Mouse (Mus musculus) G1E (cell line): ENCODE data around the gene Gbp4. TPM values are rescaled to one million over a fixed set of nuclear protein-coding genes. Genes with fewer than 3 reads are reported as not detected.
"Not testable (repeated sequence)": the region's sequence is repeated elsewhere in the genome, so short reads cannot be mapped to it uniquely, and the experiment has no call there.

Source experiments
- ATAC-seq: 2 replicates; pipeline ENCODE4 v1.8.0; 2016; ENCODE audit warnings: mild to moderate bottlenecking; ENCODE audit not compliant: insufficient number of reproducible peaks, poor library complexity, low FRiP score, severe bottlenecking; ENCODE audit errors: extremely low read depth
- DNase-seq: peaks from one replicate; pipeline ENCODE4 v3.0.0; 2012; ENCODE audit warnings: low spot score
- H3K27me3 ChIP-seq: 2 replicates; pipeline ENCODE4 v1.6.1; 2012; ENCODE audit warnings: mild to moderate bottlenecking, low read length, inconsistent platforms; ENCODE audit not compliant: insufficient read depth
- H3K36me3 ChIP-seq: replicated peaks from 2 replicates; pipeline ENCODE3; 2012; ENCODE audit warnings: mild to moderate bottlenecking, inconsistent platforms
- H3K4me1 ChIP-seq: 2 replicates; pipeline ENCODE4 v1.6.1; 2012; ENCODE audit warnings: low read depth, low read length, inconsistent platforms, mixed read lengths; ENCODE audit not compliant: insufficient read depth
- H3K4me3 ChIP-seq: 2 replicates; pipeline ENCODE4 v1.5.1; 2012; ENCODE audit warnings: low read depth, mild to moderate bottlenecking, inconsistent platforms, low read length, moderate library complexity, mixed read lengths
- H3K9me3 ChIP-seq: replicated peaks from 2 replicates; pipeline ENCODE4 v1.6.1; 2012; ENCODE audit warnings: inconsistent platforms
- CTCF ChIP-seq: IDR thresholded peaks from 2 replicates; pipeline ENCODE4 v1.5.1; 2012; ENCODE audit warnings: low read depth, low read length, inconsistent platforms, mixed read lengths
- GATA1 ChIP-seq: IDR thresholded peaks from 2 replicates; pipeline ENCODE4 v1.6.1; 2012; ENCODE audit warnings: borderline replicate concordance, low read length, inconsistent platforms, mixed read lengths
- GATA2 ChIP-seq: IDR thresholded peaks from 2 replicates; pipeline ENCODE4 v1.6.1; 2012; ENCODE audit warnings: low read depth, low read length, inconsistent platforms, borderline replicate concordance
- POLR2AphosphoS5 ChIP-seq: IDR thresholded peaks from 2 replicates; pipeline ENCODE4 v1.6.1; 2012; ENCODE audit warnings: low read depth, low read length, inconsistent platforms; ENCODE audit not compliant: insufficient replicate concordance
- TAL1 ChIP-seq: conservative IDR thresholded peaks from 2 replicates; pipeline ENCODE4 v1.6.1; 2012; ENCODE audit warnings: low read depth, low read length, inconsistent platforms, mixed read lengths
- polyA plus RNA-seq: library from polyadenylated mRNA; stranded (reverse); fragments of >175 nt; gene quantifications from 2 replicates; pipeline ENCODE4 v1.2.3, GENCODE M21; 2012
- total RNA-seq, 2 experiments: library from RNA; stranded (forward) in 1 of 2; stranded (reverse) in 1 of 2; fragments of 200-1000 nt in 1 of 2; fragments of >200 nt in 1 of 2; fragmentation: Nextera tagmentation in 1 of 2; gene quantifications; 2 replicates each; pipeline ENCODE4 v1.2.3; 2014 to 2017

Gene Gbp4
- total and polyA plus RNA-seq, 3 experiments: 0.93 TPM; not detected in 2

DNA sequence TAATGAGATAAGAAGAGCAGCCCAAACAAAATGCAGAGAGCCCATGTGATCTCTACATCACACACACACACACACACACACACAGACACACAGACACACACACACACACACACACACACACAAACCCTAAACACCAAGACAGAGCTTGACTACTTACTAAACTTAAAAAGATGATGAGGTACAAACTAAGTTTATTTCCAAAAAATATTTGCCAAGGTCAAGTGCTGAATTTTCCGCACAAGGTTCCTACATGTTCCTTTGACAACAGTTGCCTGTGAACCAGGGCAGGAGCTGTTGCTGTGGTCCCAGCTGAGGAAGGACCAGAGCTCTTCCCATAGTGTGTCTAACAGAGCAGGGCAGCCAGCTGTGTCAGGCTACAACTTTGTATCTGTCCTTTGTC is 480 bp downstream of the Gbp4 start:
- DNase-seq (no peak), ATAC-seq (no peak)
- H3K4me3 ChIP-seq: no peak overlapping the region
- TF ChIP-seq POLR2AphosphoS5 (no peak), GATA2 (no peak), GATA1 (no peak), TAL1 (no peak), CTCF (no peak)
- peaks cover 19% of the 10 kb centered on the region for H3K9me3 ChIP-seq
- H3K27me3 ChIP-seq: no peaks in the 10 kb centered on the region
- no peaks in the 10 kb centered on the region for H3K36me3 ChIP-seq
- H3K4me1 ChIP-seq: no peaks in the 10 kb centered on the region

DNA sequence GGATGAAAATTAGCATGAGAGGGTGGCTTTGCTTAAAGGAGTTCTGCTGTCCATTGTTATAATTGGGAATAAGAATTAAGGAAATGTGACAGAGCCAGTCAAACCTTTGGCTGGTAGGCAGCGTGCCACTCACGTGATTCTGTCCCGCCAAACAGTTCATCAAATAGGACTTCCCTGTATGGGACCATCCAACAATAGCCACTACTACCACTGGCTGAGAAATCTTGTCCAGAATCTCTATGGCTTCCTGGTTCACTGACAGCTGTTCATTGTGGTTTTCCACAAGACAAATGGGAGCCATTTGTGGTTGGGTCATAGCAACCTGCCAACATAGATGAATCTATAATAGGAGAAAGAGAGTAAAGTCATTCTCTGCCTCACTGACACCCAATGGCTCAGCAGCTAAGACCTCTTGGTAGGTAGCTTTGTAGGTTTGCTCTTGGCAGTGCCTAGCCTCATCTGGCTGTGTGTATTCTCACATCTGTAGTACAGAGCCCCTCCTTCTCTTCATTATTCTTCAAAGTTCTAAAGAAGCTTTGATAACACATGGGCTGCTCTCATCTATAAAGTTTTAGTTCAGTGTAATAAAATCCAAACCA is 2.6 kb downstream of the Gbp4 start:
- not testable (repeated sequence) for DNase-seq, H3K4me1 ChIP-seq, ATAC-seq, H3K36me3 ChIP-seq, H3K27me3 ChIP-seq, H3K4me3 ChIP-seq
- peaks cover 13% of the 10 kb centered on the region for H3K9me3 ChIP-seq

DNA sequence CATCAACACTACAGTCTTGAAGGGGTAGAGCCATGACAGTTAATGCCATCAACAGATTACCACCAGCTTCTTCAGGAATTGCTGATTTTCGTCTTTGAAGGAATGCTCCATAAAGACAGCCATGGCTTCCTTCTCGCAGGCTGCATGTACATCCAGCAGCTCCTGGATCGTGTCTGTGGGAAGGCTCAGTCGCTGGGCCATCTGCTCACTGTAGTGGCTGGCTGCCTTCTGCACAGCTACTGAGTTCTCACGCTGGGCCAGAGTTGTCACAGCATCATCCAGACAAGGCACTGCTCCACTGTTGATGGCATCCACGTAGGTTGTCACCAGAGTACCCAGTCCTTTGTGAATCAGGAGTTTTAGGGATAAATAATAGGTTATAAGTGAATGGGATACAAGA is 17.7 kb downstream of the Gbp4 start:
- H3K4me3 ChIP-seq, ATAC-seq, H3K4me1 ChIP-seq, H3K27me3 ChIP-seq, H3K36me3 ChIP-seq, DNase-seq: not testable (repeated sequence)
- H3K9me3 ChIP-seq: peaks cover 26% of the 10 kb centered on the region

DNA sequence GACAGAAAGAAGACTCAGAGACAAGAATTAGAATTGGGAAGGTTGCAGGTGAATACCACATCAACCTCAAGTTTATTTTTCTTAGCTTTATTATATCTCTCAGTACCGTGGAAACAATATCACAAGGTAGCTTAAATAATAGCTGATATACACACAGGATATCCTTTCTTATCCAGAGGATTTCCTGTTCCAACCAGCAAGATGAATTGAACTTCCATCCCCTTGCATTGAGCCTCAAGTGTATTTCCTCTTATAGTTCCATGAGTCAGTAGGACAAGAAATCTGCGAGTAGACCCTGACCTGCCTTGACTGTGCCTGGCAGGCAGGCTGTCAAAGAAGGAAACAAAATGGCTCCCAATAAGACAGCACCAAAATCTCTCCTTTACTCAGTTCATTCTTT is 23.6 kb downstream of the Gbp4 start:
- Histone ChIP-seq H3K27me3 (no peaks in the 10 kb centered on the region), H3K4me1 (no peaks in the 10 kb centered on the region), H3K36me3 (no peaks in the 10 kb centered on the region), H3K4me3 (no peak overlapping the region), H3K9me3 (peaks cover 18% of the 10 kb centered on the region)
- TF ChIP-seq CTCF (no peak), GATA2 (no peak), POLR2AphosphoS5 (no peak), TAL1 (no peak), GATA1 (no peak)
- no peak for DNase-seq
- ATAC-seq: no peak

DNA sequence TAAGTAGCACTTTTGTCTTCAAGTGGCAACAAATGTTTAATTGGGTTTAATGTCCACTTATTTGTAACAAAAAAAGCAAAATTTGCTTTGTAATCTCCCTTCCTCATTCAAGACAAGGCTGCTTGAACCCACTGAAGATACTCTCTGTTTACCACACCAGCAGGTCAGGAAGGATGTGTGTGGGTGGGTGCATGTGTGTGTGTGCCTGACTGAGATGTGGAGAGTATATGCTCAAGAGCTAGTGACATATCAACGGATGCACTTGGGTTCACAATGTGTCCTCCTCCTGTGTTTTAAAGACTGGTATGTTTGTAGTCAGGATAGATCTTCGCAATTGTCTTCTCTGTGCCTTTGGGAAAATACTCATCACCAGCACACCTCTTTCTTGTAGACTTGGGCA is 24.7 kb downstream of the Gbp4 start:
- Histone ChIP-seq H3K36me3 (no peaks in the 10 kb centered on the region), H3K9me3 (peaks cover 14% of the 10 kb centered on the region), H3K4me1 (no peaks in the 10 kb centered on the region), H3K27me3 (no peaks in the 10 kb centered on the region), H3K4me3 (no peak overlapping the region)
- TF ChIP-seq POLR2AphosphoS5 (no peak), CTCF (no peak), TAL1 (no peak), GATA2 (no peak), GATA1 (no peak)
- DNase-seq (no peak), ATAC-seq (no peak)

DNA sequence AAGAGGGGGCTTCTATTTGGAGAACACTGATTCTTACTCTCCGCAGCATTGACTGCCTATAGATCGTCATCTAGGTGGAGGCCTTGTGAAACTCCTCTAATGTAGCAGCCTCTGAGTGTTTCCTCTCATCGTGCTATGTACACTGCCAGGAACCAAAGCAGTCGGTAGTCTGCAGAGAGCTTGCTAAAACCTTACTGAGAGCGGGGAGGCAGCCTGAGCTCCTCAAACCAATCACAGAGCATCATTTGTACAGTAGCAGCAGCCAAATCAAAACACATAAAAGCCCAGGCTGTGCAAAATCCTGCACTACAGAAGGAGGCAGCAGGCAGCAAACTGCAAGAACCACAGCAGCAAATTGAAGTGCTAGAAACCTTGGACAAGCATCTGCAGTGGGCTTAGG is 25.7 kb downstream of the Gbp4 start:
- DNase-seq (no peak), ATAC-seq (no peak)
- Histone ChIP-seq H3K9me3 (peaks cover 9% of the 10 kb centered on the region), H3K27me3 (no peaks in the 10 kb centered on the region), H3K4me3 (no peak overlapping the region), H3K36me3 (no peaks in the 10 kb centered on the region), H3K4me1 (no peaks in the 10 kb centered on the region)
- TF ChIP-seq CTCF (no peak), GATA2 (no peak), TAL1 (no peak), GATA1 (no peak), POLR2AphosphoS5 (no peak)

DNA sequence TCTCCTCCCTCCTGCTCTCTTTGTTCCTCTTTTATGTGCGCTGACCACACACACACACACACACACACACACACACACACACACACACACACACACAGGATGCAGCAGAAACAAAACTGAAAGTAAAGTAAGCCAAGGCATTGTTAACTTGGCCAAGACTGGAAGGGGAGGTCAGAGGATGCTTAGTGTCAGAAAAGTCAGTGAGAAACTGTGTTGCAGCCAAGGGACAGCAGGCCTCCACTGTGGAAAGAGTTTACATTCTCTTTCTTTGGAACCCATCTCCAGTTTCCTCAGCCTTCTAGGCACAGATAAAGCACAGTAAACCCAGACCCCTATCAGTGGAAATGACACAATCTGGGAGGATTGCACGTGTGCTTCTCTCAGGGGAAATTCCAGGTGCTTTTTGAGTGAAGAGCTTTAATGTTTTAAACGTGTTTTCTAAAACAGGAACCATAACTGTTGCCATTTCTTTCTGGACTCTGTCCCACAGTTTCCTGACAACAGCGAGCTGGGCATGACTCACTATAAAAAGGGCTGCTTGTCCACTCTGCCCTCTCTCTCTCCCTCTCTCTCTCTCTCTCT is 29.0 kb downstream of the Gbp4 start:
- H3K9me3 ChIP-seq, H3K36me3 ChIP-seq, ATAC-seq, H3K27me3 ChIP-seq, DNase-seq, H3K4me3 ChIP-seq, H3K4me1 ChIP-seq: not testable (repeated sequence)

DNA sequence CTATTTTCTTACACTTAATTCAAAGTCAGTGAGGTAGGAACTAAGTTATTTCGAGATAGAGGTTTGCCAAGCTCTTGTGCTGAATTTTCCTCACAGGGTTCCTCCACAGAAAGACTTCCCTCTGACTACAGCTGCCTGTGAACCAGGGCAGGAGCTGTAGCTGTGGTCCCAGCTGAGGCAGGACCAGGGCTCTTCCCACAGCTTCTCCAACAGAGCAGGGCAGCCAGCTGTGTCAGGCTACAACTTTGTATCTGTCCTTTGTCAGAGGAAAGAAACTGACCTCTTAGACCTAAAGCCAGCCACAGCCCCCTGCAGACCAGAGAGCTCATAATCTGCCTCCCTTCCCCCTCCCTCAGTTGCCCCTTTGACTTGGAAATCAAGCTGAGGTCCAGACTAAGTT is 29.6 kb downstream of the Gbp4 start:
- not testable (repeated sequence) for H3K4me1 ChIP-seq, DNase-seq, H3K4me3 ChIP-seq, H3K27me3 ChIP-seq, H3K36me3 ChIP-seq, H3K9me3 ChIP-seq, ATAC-seq

DNA sequence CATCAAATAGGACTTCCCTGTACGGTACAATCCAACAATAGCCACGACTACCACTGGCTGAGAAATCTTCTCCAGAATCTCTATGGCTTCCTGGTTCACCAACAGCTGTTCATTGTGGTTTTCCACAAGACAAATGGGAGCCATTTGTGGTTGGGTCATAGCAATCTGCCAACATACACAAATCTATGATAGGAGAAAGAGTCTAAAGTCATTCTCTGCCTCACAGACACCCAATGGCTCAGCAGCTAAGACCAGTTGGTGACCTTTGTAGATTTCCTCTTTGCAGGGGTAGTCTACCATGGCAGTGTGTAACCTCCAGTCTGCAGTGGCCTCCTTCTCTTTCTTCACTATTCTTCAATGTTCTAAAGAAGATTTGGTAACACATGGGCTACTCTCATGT is 33.7 kb downstream of the Gbp4 start:
- not testable (repeated sequence) for DNase-seq, H3K36me3 ChIP-seq, H3K9me3 ChIP-seq, H3K4me3 ChIP-seq, H3K27me3 ChIP-seq, H3K4me1 ChIP-seq, ATAC-seq
